Mouse (Mus musculus) kidney, embryonic 16.5 days (tissue): ENCODE measurements around the gene Fars2. TPM values are rescaled to one million over a fixed set of nuclear protein-coding genes. Genes with fewer than 3 reads are reported as not detected.

Experiments
- ATAC-seq: fragments of 200-750 bp; cut with Nextera tagmentation; 2 replicates; pipeline ENCODE4 v1.8.0; 2017; ENCODE audit warnings: moderate TSS enrichment; ENCODE audit not compliant: low FRiP score, low TSS enrichment
- H3K27ac ChIP-seq: fragments of 300-500 bp; sonication (generic); 2 replicates; pipeline ENCODE4 v1.5.1; 2014; ENCODE audit warnings: low read length
- H3K27me3 ChIP-seq: fragments of 300-500 bp; sonication (generic); 2 replicates; pipeline ENCODE4 v1.6.1; 2014; ENCODE audit warnings: low read length, control low read depth, mixed read lengths; ENCODE audit not compliant: insufficient read depth
- H3K36me3 ChIP-seq: fragments of 300-500 bp; sonication (generic); 2 replicates; pipeline ENCODE4 v1.6.1; 2014; ENCODE audit warnings: low read length, control low read depth, mixed read lengths; ENCODE audit not compliant: insufficient read depth
- H3K4me1 ChIP-seq: fragments of 300-500 bp; sonication (generic); 2 replicates; pipeline ENCODE4 v1.6.1; 2014; ENCODE audit warnings: low read length, control low read depth, mixed read lengths; ENCODE audit not compliant: insufficient read depth
- H3K4me2 ChIP-seq: fragments of 300-500 bp; sonication (generic); replicated peaks from 2 replicates; pipeline ENCODE4 v1.6.1; 2014; ENCODE audit warnings: low read depth, low read length
- H3K4me3 ChIP-seq: fragments of 300-500 bp; sonication (generic); 2 replicates; pipeline ENCODE4 v1.5.1; 2014; ENCODE audit warnings: mild to moderate bottlenecking, low read length
- H3K9ac ChIP-seq: fragments of 300-500 bp; sonication (generic); replicated peaks from 2 replicates; pipeline ENCODE4 v1.6.1; 2014; ENCODE audit warnings: low read length
- H3K9me3 ChIP-seq: fragments of 300-500 bp; sonication (generic); 2 replicates; pipeline ENCODE4 v1.6.1; 2016; ENCODE audit warnings: low read length, control low read depth
- WGBS: fragments of 180-500 bp; shearing (Covaris S2); extraction: QIAGEN DNeasy Blood & Tissue Kit; methylation state at CpG from one replicate; pipeline ENCODE4 v1.1.7; 2014; 5-methylcytosine and 5-hydroxymethylcytosine counted together
- polyA plus RNA-seq: library from polyadenylated mRNA; unstranded; fragments of >200 nt; fragmentation: Nextera tagmentation; extraction: Ambion mirVana; gene quantifications from 2 replicates; pipeline ENCODE4 v1.2.1, GENCODE M21; 2015

Gene Fars2
- polyA plus RNA-seq, 1 experiment from 2014 or later = 48.6 TPM

- no peak overlapping the region for H3K9ac ChIP-seq
- H3K9me3 ChIP-seq = no peaks in the 10 kb centered on the region; the same call in 1 of the 2 replicates
- WGBS = 59% methylated on average over 2 of the region's 2 CpGs
- ATAC-seq = no peak
- H3K36me3 ChIP-seq = no peaks in the 10 kb centered on the region
- H3K4me2 ChIP-seq = no peak overlapping the region
- H3K27me3 ChIP-seq = no peaks in the 10 kb centered on the region
- no peak overlapping the region for H3K27ac ChIP-seq
- no peaks in the 10 kb centered on the region for H3K4me1 ChIP-seq
- H3K4me3 ChIP-seq = no peak overlapping the region
These were observed 649.6 kb downstream of the Fars2 start for GRCm38 (mm10) chr13:36766801-36767200.

Other genes starting within 250 kb of the Fars2 start
- 14.3 and 16.1 TPM in 2 replicates for gene Rpp40, start 211.1 kb upstream of the Fars2 start, polyA plus RNA-seq
- 0.90 and 1.2 TPM in 2 replicates for gene Ppp1r3g, start 158.6 kb upstream of the Fars2 start, polyA plus RNA-seq
- gene Lyrm4, start 114 bp downstream of the Fars2 start, polyA plus RNA-seq = 24.0 and 26.2 TPM in 2 replicates